Mouse (Mus musculus) liver, embryonic 12.5 days (tissue): ENCODE data around the gene Fuz. TPM values are rescaled to one million over a fixed set of nuclear protein-coding genes. Genes with fewer than 3 reads are reported as not detected.

ENCODE experiments used
- microRNA counts: library from miRNA; unstranded; fragments of <30 nt; microRNA quantifications from one replicate; lab custom pipeline; 2017
- microRNA-seq: library from miRNA; unstranded; fragments of <30 nt; microRNA quantifications from one replicate; pipeline ENCODE4, GENCODE M21; 2017
- polyA plus RNA-seq: library from polyadenylated mRNA; unstranded; fragments of >200 nt; fragmentation: Nextera tagmentation; extraction: Ambion mirVana; gene quantifications from 2 replicates; pipeline ENCODE4 v1.2.1, GENCODE M21; 2016

The Fuz gene
- polyA plus RNA-seq, 1 experiment from 2014 or later, result 9.0 TPM

MicroRNA genes within 50 kb of the gene (microRNA counts, 519-probe panel; counts per million panel counts)
- 582 counts per million, percentile 70 among the panel's probes with 10 or more counts for microRNA mmu-miR-707 (lab: Ali Mortazavi, UCI)

Small RNAs within 50 kb of the gene (microRNA-seq; reads per million reads assigned to microRNA genes)
- gene Mir707, result not detected

Other genes starting within 250 kb of the Fuz start
- 0.13 and 0.35 TPM in 2 replicates for gene Myh14, start 225.2 kb upstream of the Fuz start, polyA plus RNA-seq
- not detected in 2 replicates for gene Izumo2, start 187.3 kb upstream of the Fuz start, polyA plus RNA-seq
- 31.0 and 31.7 TPM in 2 replicates for gene Vrk3, start 147.7 kb upstream of the Fuz start, polyA plus RNA-seq
- gene Zfp473, start 145.0 kb upstream of the Fuz start, polyA plus RNA-seq, result 1.7 and 1.9 TPM in 2 replicates
- gene Nup62, start 80.0 kb upstream of the Fuz start, polyA plus RNA-seq, result 82.6 and 84.9 TPM in 2 replicates
- gene Il4i1, start 79.7 kb upstream of the Fuz start, polyA plus RNA-seq, result 0.59 and 0.64 TPM in 2 replicates
- 5.4 and 5.7 TPM in 2 replicates for gene Atf5, start 79.4 kb upstream of the Fuz start, polyA plus RNA-seq
- gene Akt1s1, start 47.1 kb upstream of the Fuz start, polyA plus RNA-seq, result 42.7 and 45.3 TPM in 2 replicates
- gene Tbc1d17, start 47.0 kb upstream of the Fuz start, polyA plus RNA-seq, result 34.4 and 39.6 TPM in 2 replicates
- 26.1 and 26.7 TPM in 2 replicates for gene Pnkp, start 38.9 kb upstream of the Fuz start, polyA plus RNA-seq
- 114 and 121 TPM in 2 replicates for gene Ptov1, start 26.3 kb upstream of the Fuz start, polyA plus RNA-seq
- 60.4 and 61.0 TPM in 2 replicates for gene Med25, start 3.4 kb upstream of the Fuz start, polyA plus RNA-seq
- gene Ap2a1, start 33.4 kb downstream of the Fuz start, polyA plus RNA-seq, result 85.1 and 86.5 TPM in 2 replicates
- gene Tsks, start 47.1 kb downstream of the Fuz start, polyA plus RNA-seq, result 0.33 TPM in 1 of 2 replicates, not detected in the other
- 4.0 and 4.3 TPM in 2 replicates for gene Cpt1c, start 78.8 kb downstream of the Fuz start, polyA plus RNA-seq
- 248 and 262 TPM in 2 replicates for gene Prmt1, start 90.5 kb downstream of the Fuz start, polyA plus RNA-seq
- gene Irf3, start 101.6 kb downstream of the Fuz start, polyA plus RNA-seq, result 50.4 and 55.9 TPM in 2 replicates
- gene Bcl2l12, start 102.6 kb downstream of the Fuz start, polyA plus RNA-seq, result 23.6 and 25.4 TPM in 2 replicates
- gene Scaf1, start 120.3 kb downstream of the Fuz start, polyA plus RNA-seq, result 19.0 and 21.4 TPM in 2 replicates
- gene Rras, start 121.9 kb downstream of the Fuz start, polyA plus RNA-seq, result 13.9 and 15.5 TPM in 2 replicates
- 3.0 and 4.1 TPM in 2 replicates for gene Prr12, start 156.8 kb downstream of the Fuz start, polyA plus RNA-seq
- 31.6 and 38.7 TPM in 2 replicates for gene Nosip, start 166.3 kb downstream of the Fuz start, polyA plus RNA-seq
- gene Prrg2, start 166.6 kb downstream of the Fuz start, polyA plus RNA-seq, result 8.5 and 8.6 TPM in 2 replicates
- 69.1 and 70.9 TPM in 2 replicates for gene Rcn3, start 196.1 kb downstream of the Fuz start, polyA plus RNA-seq
- gene Fcgrt, start 207.8 kb downstream of the Fuz start, polyA plus RNA-seq, result 26.6 and 26.9 TPM in 2 replicates
- 1,421 and 1,491 TPM in 2 replicates for gene Rps11, start 228.4 kb downstream of the Fuz start, polyA plus RNA-seq
- 1,134 and 1,149 TPM in 2 replicates for gene Rpl13a, start 232.7 kb downstream of the Fuz start, polyA plus RNA-seq
- 0.27 and 0.59 TPM in 2 replicates for gene Gm45713, start 240.2 kb downstream of the Fuz start, polyA plus RNA-seq
- 5.1 and 5.7 TPM in 2 replicates for gene Flt3l, start 240.4 kb downstream of the Fuz start, polyA plus RNA-seq